Mouse (Mus musculus) cortical plate, adult 2 months (tissue): Measurements from ENCODE around the gene Cep83.

Experiments used
- CTCF ChIP-seq: fragments of 200-500 bp; IDR thresholded peaks from 2 replicates; pipeline ENCODE4 v1.5.1; 2011; ENCODE audit warnings: mild to moderate bottlenecking, control low read depth, low read length; ENCODE audit not compliant: insufficient read depth; ENCODE audit errors: extremely low read depth
- POLR2A ChIP-seq: fragments of 200-500 bp; IDR thresholded peaks from 2 replicates; pipeline ENCODE4 v1.6.1; 2011; ENCODE audit warnings: mild to moderate bottlenecking, low read length, control low read depth; ENCODE audit not compliant: insufficient read depth; ENCODE audit errors: extremely low read depth

DNA sequence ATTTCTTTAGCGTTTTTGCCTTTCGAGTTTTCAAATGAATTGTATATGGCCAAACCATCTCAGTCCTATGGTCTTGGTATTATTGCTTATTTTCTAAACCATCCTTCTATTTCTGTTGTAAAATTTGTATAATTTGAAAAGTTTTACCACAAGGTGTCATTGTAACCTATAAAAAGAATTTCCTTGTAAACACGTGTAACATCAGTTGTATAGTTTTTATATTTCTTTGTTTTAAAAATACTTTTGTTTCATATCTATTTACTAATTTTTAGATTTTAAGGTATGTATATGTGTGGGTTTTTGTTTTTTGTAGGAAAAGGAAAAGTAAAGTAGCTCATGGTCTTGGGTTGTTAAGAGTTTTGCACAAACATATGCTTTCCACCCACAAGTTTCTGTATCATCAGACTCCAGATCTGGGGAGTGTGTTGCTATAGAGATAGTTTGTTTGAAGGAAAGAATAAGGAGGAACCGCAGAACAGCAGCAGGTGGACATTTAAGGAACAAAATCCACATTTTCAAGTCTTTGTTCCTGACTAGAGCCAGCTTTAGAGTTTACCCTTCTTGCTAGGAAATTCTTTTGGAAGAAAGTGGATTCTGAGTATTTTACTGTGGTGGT is 17.3 kb downstream of the Cep83 start:
- TF ChIP-seq CTCF (no peak), POLR2A (no peak)
